Mouse (Mus musculus): ENCODE measurements around the gene Khdc1b.
"Not testable (repeated sequence)": the region's sequence is repeated elsewhere in the genome, so short reads cannot be mapped to it uniquely, and the experiment has no call there.

The Khdc1b gene

GRCm38 (mm10) chr1:21383256-21383655 is at the start of gene Khdc1b:
Gene Khdc1b, plus strand, starts transcription at chr1:21383556.
- DNase-seq (ENCODE audit: low spot score in 2 of 2), result no peak

GRCm38 (mm10) chr1:21335836-21336235 is 47.5 kb upstream of the Khdc1b start:
- no peak for DNase-seq (ENCODE audit: low spot score in 2 of 2)

- DNase-seq (ENCODE audit: low spot score in 2 of 2), result no peak
These were observed 42.6 kb upstream of the Khdc1b start for GRCm38 (mm10) chr1:21340745-21341144.

- DNase-seq (ENCODE audit: low spot score in 2 of 2), result peak; percentile 62 to 77
These were observed 39.1 kb upstream of the Khdc1b start for GRCm38 (mm10) chr1:21344253-21344652.

- DNase-seq (ENCODE audit: low spot score in 2 of 2), result not testable (repeated sequence)
These were observed 38.6 kb upstream of the Khdc1b start for GRCm38 (mm10) chr1:21344752-21345151.

- DNase-seq (ENCODE audit: low spot score in 2 of 2), result no peak
These were observed 34.0 kb upstream of the Khdc1b start, which contains the start of gene Khdc1a for GRCm38 (mm10) chr1:21349341-21349740. Gene Khdc1a, plus strand, starts transcription at chr1:21349641.

- DNase-seq (ENCODE audit: low spot score in 2 of 2), result not testable (repeated sequence)
These were observed 15.3 kb upstream of the Khdc1b start, which contains the start of gene Khdc1c for GRCm38 (mm10) chr1:21368031-21368430. Gene Khdc1c, plus strand, starts transcription at chr1:21368331.

GRCm38 (mm10) chr1:21391138-21391671 is 7.8 kb downstream of the Khdc1b start:
- no peak for DNase-seq (ENCODE audit: low spot score in 2 of 2)

- DNase-seq (ENCODE audit: low spot score in 2 of 2), result no peak
These were observed 19.4 kb downstream of the Khdc1b start for GRCm38 (mm10) chr1:21402804-21403203.

- no peak for DNase-seq (ENCODE audit: low spot score in 2 of 2)
These were observed 23.9 kb downstream of the Khdc1b start for GRCm38 (mm10) chr1:21407266-21407665.

GRCm38 (mm10) chr1:21411331-21412196 is 28.2 kb downstream of the Khdc1b start:
- DNase-seq (ENCODE audit: low spot score in 2 of 2), result peak; percentile 78 to 85

- DNase-seq (ENCODE audit: low spot score in 2 of 2), result no peak
These were observed 28.8 kb downstream of the Khdc1b start for GRCm38 (mm10) chr1:21412197-21412555.

GRCm38 (mm10) chr1:21419370-21419769 is 36.0 kb downstream of the Khdc1b start:
- DNase-seq (ENCODE audit: low spot score in 2 of 2), result peak; percentile 46 to 56

GRCm38 (mm10) chr1:21425654-21426053 is 42.3 kb downstream of the Khdc1b start:
- DNase-seq (ENCODE audit: low spot score in 2 of 2), result no peak

GRCm38 (mm10) chr1:21428079-21428478 is 44.7 kb downstream of the Khdc1b start:
- DNase-seq (ENCODE audit: low spot score in 2 of 2), result no peak

GRCm38 (mm10) chr1:21431666-21432065 is 48.3 kb downstream of the Khdc1b start:
- DNase-seq (ENCODE audit: low spot score in 2 of 2), result no peak

- DNase-seq (ENCODE audit: low spot score in 2 of 2), result no peak
These were observed 51.5 kb downstream of the Khdc1b start for GRCm38 (mm10) chr1:21434853-21435252.

Measured in right cerebral cortex, adult 2 months (tissue).